Mouse (Mus musculus): ENCODE results near the gene Rhbg. TPM values are rescaled to one million over a fixed set of nuclear protein-coding genes. Genes with fewer than 3 reads are reported as not detected.

Gene Rhbg
- polyA plus RNA-seq, 1 experiment from 2014 or later, result 3.9 TPM

DNA sequence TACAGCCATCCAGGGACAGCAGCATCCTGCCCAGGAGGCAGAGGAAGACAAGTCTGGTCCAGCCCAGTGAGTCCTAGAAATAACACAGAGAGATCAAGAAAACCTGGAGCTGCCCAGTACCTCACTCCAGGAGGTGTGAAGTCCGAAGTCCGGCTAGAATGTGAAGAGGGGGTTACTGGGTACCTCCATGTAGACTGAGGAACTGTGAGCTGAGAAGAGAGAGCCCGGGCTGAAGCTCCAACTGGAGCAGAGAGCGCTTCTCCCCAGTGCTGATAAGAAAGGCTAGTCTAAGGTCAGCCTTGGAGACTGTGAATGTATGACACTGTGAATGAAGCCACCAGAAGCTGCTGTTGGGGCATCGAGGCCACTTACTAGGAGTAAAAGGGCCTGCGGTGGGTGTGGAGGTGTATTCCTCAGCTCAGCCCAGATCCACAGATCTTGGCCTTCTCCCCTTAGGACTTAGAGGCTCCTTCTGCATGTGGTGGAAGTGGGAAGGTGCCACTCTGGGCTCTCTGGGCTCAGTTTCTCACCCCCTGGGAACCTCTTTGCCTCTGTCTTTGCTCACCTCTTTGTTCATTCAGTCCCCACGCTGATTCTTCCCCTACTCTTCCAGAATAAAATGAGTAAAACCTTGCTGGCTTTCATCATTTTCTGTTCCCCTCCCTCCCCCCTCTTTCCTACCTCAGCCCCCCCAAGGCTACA, 50.4 kb downstream of the Rhbg start:
- 5% methylated on average over 7 of the region's 7 CpGs for WGBS
- 0 out of 2 replicates have a peak, but pooled peaks cover 3% of the 10 kb centered on the region for H3K4me1 ChIP-seq (ENCODE audit: insufficient read depth, low read depth, low read length)
- TF ChIP-seq EP300 (IDR thresholded peaks at IDR 0.05) (no peak), CTCF (IDR thresholded peaks at IDR 0.05) (no peak)
- H3K27me3 ChIP-seq (replicated peaks; ENCODE audit: insufficient read depth, low read length), result peaks cover 90% of the 10 kb centered on the region
- H3K4me3 ChIP-seq (ENCODE audit: low read depth, low read length), result no peak overlapping the region
- H3K9ac ChIP-seq (replicated peaks; ENCODE audit: low read depth), result no peak overlapping the region
- DNase-seq (ENCODE audit: low spot score) (no peak), ATAC-seq (no peak)
- H3K9me3 ChIP-seq (ENCODE audit: low read length), result no peaks in the 10 kb centered on the region
- no peak overlapping the region for H3K4me2 ChIP-seq (replicated peaks; ENCODE audit: low read depth, low read length)
- H3K27ac ChIP-seq (ENCODE audit: low read length), result no peak overlapping the region
- H3K36me3 ChIP-seq (ENCODE audit: insufficient read depth, low read length), result no peaks in the 10 kb centered on the region

DNA sequence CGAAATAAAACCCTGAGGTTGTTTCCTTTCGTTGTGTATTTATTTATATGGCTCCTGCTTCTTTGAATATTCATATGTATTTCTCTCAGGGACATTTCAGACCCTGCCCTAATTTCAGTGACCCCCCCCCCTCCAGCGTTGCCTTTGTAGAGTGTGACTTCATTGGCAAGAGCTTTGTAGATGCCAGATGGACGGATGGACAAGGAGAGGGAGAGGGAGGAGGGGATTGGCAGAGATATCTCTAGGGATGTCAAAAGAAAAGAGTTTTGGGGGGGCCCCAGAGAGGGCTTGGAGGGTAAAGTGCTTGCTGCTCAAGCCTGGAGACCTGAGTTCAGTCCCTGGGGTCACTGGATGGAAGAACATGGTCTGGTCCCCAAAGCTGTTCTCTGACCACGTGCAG, 51.1 kb downstream of the Rhbg start:
- no peak overlapping the region for H3K4me3 ChIP-seq (ENCODE audit: low read depth, low read length)
- DNase-seq (ENCODE audit: low spot score) (no peak), ATAC-seq (no peak)
- WGBS, result 12% methylated on average over 5 of the region's 5 CpGs
- H3K4me2 ChIP-seq (replicated peaks; ENCODE audit: low read depth, low read length), result no peak overlapping the region
- 0 out of 2 replicates have a peak, but pooled peaks cover 3% of the 10 kb centered on the region for H3K4me1 ChIP-seq (ENCODE audit: insufficient read depth, low read depth, low read length)
- H3K36me3 ChIP-seq (ENCODE audit: insufficient read depth, low read length), result no peaks in the 10 kb centered on the region
- TF ChIP-seq EP300 (IDR thresholded peaks at IDR 0.05) (no peak), CTCF (IDR thresholded peaks at IDR 0.05) (no peak)
- no peaks in the 10 kb centered on the region for H3K9me3 ChIP-seq (ENCODE audit: low read length)
- no peak overlapping the region for H3K27ac ChIP-seq (ENCODE audit: low read length)
- H3K27me3 ChIP-seq (replicated peaks; ENCODE audit: insufficient read depth, low read length), result peaks cover 90% of the 10 kb centered on the region
- H3K9ac ChIP-seq (replicated peaks; ENCODE audit: low read depth), result no peak overlapping the region

DNA sequence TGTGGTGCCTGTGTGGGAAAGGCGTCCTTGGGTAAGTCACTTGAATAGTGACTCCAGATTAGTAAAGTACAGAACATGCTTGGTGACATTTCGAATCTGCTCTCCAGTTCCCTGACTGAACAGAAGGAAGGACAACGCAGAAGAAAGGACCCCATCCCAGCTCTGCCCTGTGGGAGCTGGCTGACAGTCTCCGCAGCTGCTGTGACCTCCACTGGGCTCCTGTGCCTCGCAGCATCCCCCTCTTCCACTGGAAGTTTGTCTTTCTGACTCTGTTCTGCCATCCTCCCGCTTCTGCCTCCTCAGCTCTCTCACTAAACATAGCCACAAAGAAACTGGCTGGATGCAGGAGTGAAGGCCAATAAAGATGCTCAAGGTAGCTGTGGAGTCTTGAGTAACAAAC, 51.5 kb downstream of the Rhbg start:
- H3K4me2 ChIP-seq (replicated peaks; ENCODE audit: low read depth, low read length), result no peak overlapping the region
- H3K36me3 ChIP-seq (ENCODE audit: insufficient read depth, low read length), result no peaks in the 10 kb centered on the region

DNA sequence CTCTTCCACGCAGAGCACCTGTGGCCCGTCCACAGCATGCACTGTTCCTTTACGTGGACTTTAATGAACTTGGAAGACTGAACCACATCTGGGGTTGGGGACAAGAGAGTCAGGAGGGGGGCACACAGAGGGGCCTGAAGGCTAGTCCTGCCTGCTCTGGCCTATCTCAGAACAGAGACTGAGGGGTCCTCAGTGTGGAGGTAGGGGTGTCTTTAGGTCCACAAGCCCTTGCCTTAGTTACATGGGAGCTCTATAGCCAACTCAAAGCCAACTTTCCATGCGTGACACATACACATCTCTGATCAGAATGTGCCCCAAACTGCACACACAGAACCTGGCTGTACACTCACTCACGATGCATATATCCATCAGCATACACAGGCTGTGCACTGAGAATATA, 52.9 kb downstream of the Rhbg start:
- H3K4me1 ChIP-seq (ENCODE audit: insufficient read depth, low read depth, low read length), result 0 out of 2 replicates have a peak, but pooled peaks cover 3% of the 10 kb centered on the region
- H3K4me2 ChIP-seq (replicated peaks; ENCODE audit: low read depth, low read length), result no peak overlapping the region
- H3K36me3 ChIP-seq (ENCODE audit: insufficient read depth, low read length), result no peaks in the 10 kb centered on the region
- H3K27ac ChIP-seq (ENCODE audit: low read length), result no peak overlapping the region
- no peak overlapping the region for H3K4me3 ChIP-seq (ENCODE audit: low read depth, low read length)
- TF ChIP-seq EP300 (IDR thresholded peaks at IDR 0.05) (no peak), CTCF (IDR thresholded peaks at IDR 0.05) (no peak)
- WGBS, result 18% methylated on average over 5 of the region's 5 CpGs
- peaks cover 91% of the 10 kb centered on the region for H3K27me3 ChIP-seq (replicated peaks; ENCODE audit: insufficient read depth, low read length)
- no peaks in the 10 kb centered on the region for H3K9me3 ChIP-seq (ENCODE audit: low read length)
- no peak overlapping the region for H3K9ac ChIP-seq (replicated peaks; ENCODE audit: low read depth)
- ATAC-seq, result no peak
- no peak for DNase-seq (ENCODE audit: low spot score)

More for the DNA sequence above, 51.5 kb downstream of the Rhbg start:
- Histone ChIP-seq H3K4me3 (ENCODE audit: low read depth, low read length) (no peak overlapping the region), H3K9me3 (ENCODE audit: low read length) (no peaks in the 10 kb centered on the region), H3K27ac (ENCODE audit: low read length) (no peak overlapping the region), H3K27me3 (replicated peaks; ENCODE audit: insufficient read depth, low read length) (peaks cover 89% of the 10 kb centered on the region), H3K9ac (replicated peaks; ENCODE audit: low read depth) (no peak overlapping the region), H3K4me1 (ENCODE audit: insufficient read depth, low read depth, low read length) (0 out of 2 replicates have a peak, but pooled peaks cover 3% of the 10 kb centered on the region)
- DNase-seq (ENCODE audit: low spot score) (no peak), ATAC-seq (no peak)
- WGBS, result 6% methylated on average over 6 of the region's 6 CpGs
- TF ChIP-seq EP300 (IDR thresholded peaks at IDR 0.05) (no peak), CTCF (IDR thresholded peaks at IDR 0.05) (no peak)

DNA sequence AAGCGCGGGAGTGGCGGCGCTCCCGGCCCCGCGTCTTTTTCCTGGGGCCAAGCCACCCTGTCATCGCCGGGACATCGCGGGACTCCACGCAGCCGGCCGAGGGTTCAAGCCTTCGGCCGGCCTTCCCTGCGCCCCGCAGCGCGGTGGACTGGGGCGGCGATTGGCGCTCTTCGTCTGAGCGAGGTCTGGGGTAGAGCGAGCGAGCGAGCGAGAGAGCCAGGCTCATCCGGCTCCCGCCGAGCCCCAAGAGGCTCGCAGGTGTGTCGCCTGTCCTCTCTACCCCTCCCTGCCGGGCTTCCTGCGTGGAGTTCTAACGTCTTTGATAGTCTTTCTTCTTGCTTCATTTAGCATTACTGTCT, 53.6 kb downstream of the Rhbg start:
- Histone ChIP-seq H3K36me3 (ENCODE audit: insufficient read depth, low read length) (no peaks in the 10 kb centered on the region), H3K9ac (replicated peaks; ENCODE audit: low read depth) (no peak overlapping the region), H3K4me3 (ENCODE audit: low read depth, low read length) (peak overlapping the region; percentile 21), H3K4me2 (replicated peaks; ENCODE audit: low read depth, low read length) (peak overlapping the region; percentile 47), H3K9me3 (ENCODE audit: low read length) (no peaks in the 10 kb centered on the region), H3K27ac (ENCODE audit: low read length) (no peak overlapping the region), H3K27me3 (replicated peaks; ENCODE audit: insufficient read depth, low read length) (peaks cover 87% of the 10 kb centered on the region), H3K4me1 (ENCODE audit: insufficient read depth, low read depth, low read length) (0 out of 2 replicates have a peak, but pooled peaks cover 3% of the 10 kb centered on the region)
- ATAC-seq (no peak), DNase-seq (ENCODE audit: low spot score) (no peak)
- TF ChIP-seq CTCF (IDR thresholded peaks at IDR 0.05) (no peak), EP300 (IDR thresholded peaks at IDR 0.05) (no peak)
- WGBS, result under 1% methylated on average over 29 of the region's 37 CpGs

DNA sequence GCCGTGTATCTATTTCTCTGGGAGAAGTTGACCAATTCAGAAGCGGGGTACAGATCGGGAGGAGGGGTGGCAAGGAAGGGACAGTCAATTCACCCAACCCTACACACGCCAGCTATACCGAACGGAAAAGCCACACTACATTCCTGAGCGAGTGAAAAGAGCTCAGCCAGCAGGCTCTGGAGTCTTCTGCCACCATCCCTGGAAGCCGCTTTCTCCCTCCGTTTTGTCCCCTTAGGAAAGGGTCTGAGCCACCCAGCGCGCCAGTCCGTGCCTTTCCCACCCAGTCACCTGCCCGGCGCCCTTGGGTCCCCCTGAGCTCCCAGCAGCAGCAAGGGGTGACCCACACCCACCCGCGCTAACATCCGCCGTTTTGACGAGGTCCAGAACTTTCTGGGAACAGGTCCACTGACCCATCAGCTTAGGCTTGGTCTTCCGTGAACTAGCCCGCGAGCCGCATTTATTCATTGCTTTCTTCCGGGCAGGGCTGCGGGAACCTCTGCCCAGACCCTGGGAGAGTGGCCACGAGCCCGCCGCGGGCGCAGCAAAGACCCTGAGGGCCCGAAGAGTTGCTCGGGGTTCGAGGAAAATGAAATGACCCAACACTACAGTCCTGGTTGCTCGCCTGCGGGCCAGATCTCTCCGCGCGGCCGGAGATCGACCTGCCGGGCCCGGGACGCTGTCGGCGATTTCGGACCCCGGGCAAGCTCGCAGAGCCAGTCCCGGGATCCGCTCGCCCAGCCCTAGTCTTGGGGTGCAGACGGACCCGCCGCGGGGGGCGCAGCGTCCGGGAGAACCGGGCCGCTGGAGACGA, 54.1 kb downstream of the Rhbg start:
- H3K4me2 ChIP-seq (replicated peaks; ENCODE audit: low read depth, low read length), result peak overlapping the region; percentile 47
- H3K36me3 ChIP-seq (ENCODE audit: insufficient read depth, low read length), result no peaks in the 10 kb centered on the region
- ATAC-seq (no peak), DNase-seq (ENCODE audit: low spot score) (no peak)
- no peaks in the 10 kb centered on the region for H3K9me3 ChIP-seq (ENCODE audit: low read length)
- TF ChIP-seq EP300 (IDR thresholded peaks at IDR 0.05) (no peak), CTCF (IDR thresholded peaks at IDR 0.05) (no peak)
- 0 out of 2 replicates have a peak, but pooled peaks cover 3% of the 10 kb centered on the region for H3K4me1 ChIP-seq (ENCODE audit: insufficient read depth, low read depth, low read length)
- H3K4me3 ChIP-seq (ENCODE audit: low read depth, low read length), result peak overlapping the region; percentile 21
- no peak overlapping the region for H3K9ac ChIP-seq (replicated peaks; ENCODE audit: low read depth)
- 2% methylated on average over 60 of the region's 61 CpGs for WGBS
- H3K27me3 ChIP-seq (replicated peaks; ENCODE audit: insufficient read depth, low read length), result peaks cover 87% of the 10 kb centered on the region
- H3K27ac ChIP-seq (ENCODE audit: low read length), result no peak overlapping the region

All from lung, postnatal 0 days (tissue).